Mouse (Mus musculus): Measurements from ENCODE around the gene Il11ra1. TPM values are rescaled to one million over a fixed set of nuclear protein-coding genes. Genes with fewer than 3 reads are reported as not detected.
"Not testable (repeated sequence)": the region's sequence is repeated elsewhere in the genome, so short reads cannot be mapped to it uniquely, and the experiment has no call there.

Il11ra1 gene
- polyA plus RNA-seq, 1 experiment from 2014 or later, result 32.7 TPM

GRCm38 (mm10) chr4:41681176-41681575, 18.6 kb upstream of the Il11ra1 start:
- 48% methylated on average over 4 of the region's 4 CpGs for WGBS (ENCODE audit: insufficient replicate concordance)
- H3K9ac ChIP-seq, result no peak overlapping the region
- no peak overlapping the region for H3K4me3 ChIP-seq (replicated peaks)

GRCm38 (mm10) chr4:41681947-41682346, 17.8 kb upstream of the Il11ra1 start:
- DNase-seq, result no peak
- Histone ChIP-seq H3K4me3 (replicated peaks) (no peak overlapping the region), H3K4me2 (no peak overlapping the region), H3K27me3 (peaks cover 62% of the 10 kb centered on the region), H3K27ac (no peak overlapping the region), H3K4me1 (replicated peaks) (no peaks in the 10 kb centered on the region), H3K36me3 (no peaks in the 10 kb centered on the region), H3K9ac (no peak overlapping the region), H3K9me3 (replicated peaks) (no peaks in the 10 kb centered on the region)
- 67% methylated on average over 10 of the region's 10 CpGs for WGBS (ENCODE audit: insufficient replicate concordance)
- ATAC-seq (ENCODE audit: low read depth), result no peak

More at GRCm38 (mm10) chr4:41681176-41681575, 18.6 kb upstream of the Il11ra1 start:
- no peaks in the 10 kb centered on the region for H3K4me1 ChIP-seq (replicated peaks)
- ATAC-seq (ENCODE audit: low read depth), result no peak
- H3K9me3 ChIP-seq (replicated peaks), result no peaks in the 10 kb centered on the region
- DNase-seq, result no peak
- no peak overlapping the region for H3K4me2 ChIP-seq
- H3K36me3 ChIP-seq, result no peaks in the 10 kb centered on the region
- H3K27me3 ChIP-seq, result peaks cover 63% of the 10 kb centered on the region
- H3K27ac ChIP-seq, result no peak overlapping the region

GRCm38 (mm10) chr4:41682789-41683188, 17.0 kb upstream of the Il11ra1 start:
- H3K36me3 ChIP-seq, result no peaks in the 10 kb centered on the region
- peaks cover 56% of the 10 kb centered on the region for H3K27me3 ChIP-seq
- WGBS (ENCODE audit: insufficient replicate concordance), result 19% methylated on average over 6 of the region's 6 CpGs
- H3K4me1 ChIP-seq (replicated peaks), result no peaks in the 10 kb centered on the region
- peak overlapping the region; percentile 29; the same call in 1 of the 2 replicates for H3K27ac ChIP-seq
- ATAC-seq (ENCODE audit: low read depth) (no peak), DNase-seq (no peak)
- no peaks in the 10 kb centered on the region for H3K9me3 ChIP-seq (replicated peaks)
- no peak overlapping the region for H3K9ac ChIP-seq
- H3K4me3 ChIP-seq (replicated peaks), result no peak overlapping the region
- H3K4me2 ChIP-seq, result no peak overlapping the region

- 0% methylated on average over 1 of the region's 27 CpGs for WGBS (ENCODE audit: insufficient replicate concordance)
- not testable (repeated sequence) for H3K4me2 ChIP-seq; ATAC-seq (ENCODE audit: low read depth); H3K9me3 ChIP-seq (replicated peaks); H3K4me3 ChIP-seq (replicated peaks); DNase-seq; H3K9ac ChIP-seq; H3K4me1 ChIP-seq (replicated peaks); H3K27ac ChIP-seq; H3K36me3 ChIP-seq
- peaks cover 52% of the 10 kb centered on the region for H3K27me3 ChIP-seq
Measured at GRCm38 (mm10) chr4:41683303-41683702, 16.5 kb upstream of the Il11ra1 start.

- DNase-seq; H3K36me3 ChIP-seq; H3K4me2 ChIP-seq; H3K27ac ChIP-seq; H3K4me1 ChIP-seq (replicated peaks); H3K4me3 ChIP-seq (replicated peaks); H3K9ac ChIP-seq; ATAC-seq (ENCODE audit: low read depth); H3K9me3 ChIP-seq (replicated peaks): not testable (repeated sequence)
- peaks cover 43% of the 10 kb centered on the region for H3K27me3 ChIP-seq
- 6% methylated on average over 21 of the region's 27 CpGs for WGBS (ENCODE audit: insufficient replicate concordance)
Measured at GRCm38 (mm10) chr4:41684131-41684930, 15.5 kb upstream of the Il11ra1 start.

- not testable (repeated sequence) for DNase-seq; H3K4me3 ChIP-seq (replicated peaks); H3K9ac ChIP-seq; H3K4me2 ChIP-seq; H3K27ac ChIP-seq; ATAC-seq (ENCODE audit: low read depth); H3K4me1 ChIP-seq (replicated peaks); H3K36me3 ChIP-seq; H3K9me3 ChIP-seq (replicated peaks)
- H3K27me3 ChIP-seq, result peaks cover 40% of the 10 kb centered on the region
- 2% methylated on average over 14 of the region's 14 CpGs for WGBS (ENCODE audit: insufficient replicate concordance)
Measured at GRCm38 (mm10) chr4:41684931-41685453, 14.8 kb upstream of the Il11ra1 start.

- WGBS (ENCODE audit: insufficient replicate concordance), result 42% methylated on average over 10 of the region's 10 CpGs
- DNase-seq; H3K4me1 ChIP-seq (replicated peaks); H3K9ac ChIP-seq; H3K4me2 ChIP-seq; H3K9me3 ChIP-seq (replicated peaks); H3K4me3 ChIP-seq (replicated peaks); H3K27ac ChIP-seq; ATAC-seq (ENCODE audit: low read depth); H3K36me3 ChIP-seq: not testable (repeated sequence)
- peaks cover 33% of the 10 kb centered on the region for H3K27me3 ChIP-seq
Measured at GRCm38 (mm10) chr4:41685882-41686492, 13.8 kb upstream of the Il11ra1 start.

GRCm38 (mm10) chr4:41688562-41688961, 11.2 kb upstream of the Il11ra1 start:
- ATAC-seq (ENCODE audit: low read depth); H3K36me3 ChIP-seq; H3K4me2 ChIP-seq; H3K9me3 ChIP-seq (replicated peaks); H3K9ac ChIP-seq; H3K27ac ChIP-seq; DNase-seq; H3K4me1 ChIP-seq (replicated peaks); H3K4me3 ChIP-seq (replicated peaks): not testable (repeated sequence)
- peaks cover 23% of the 10 kb centered on the region for H3K27me3 ChIP-seq
- 46% methylated on average over 1 of the region's 1 CpGs for WGBS (ENCODE audit: insufficient replicate concordance)

GRCm38 (mm10) chr4:41690014-41690413, 9.8 kb upstream of the Il11ra1 start:
- H3K27ac ChIP-seq; H3K36me3 ChIP-seq; ATAC-seq (ENCODE audit: low read depth); H3K4me2 ChIP-seq; H3K9ac ChIP-seq; H3K4me3 ChIP-seq (replicated peaks); H3K4me1 ChIP-seq (replicated peaks); H3K9me3 ChIP-seq (replicated peaks); DNase-seq: not testable (repeated sequence)
- WGBS (ENCODE audit: insufficient replicate concordance), result no CpG with 5 or more reads among the region's 4 CpGs
- peaks cover 20% of the 10 kb centered on the region for H3K27me3 ChIP-seq

GRCm38 (mm10) chr4:41693511-41693910, 6.3 kb upstream of the Il11ra1 start:
- H3K27ac ChIP-seq; ATAC-seq (ENCODE audit: low read depth); H3K4me2 ChIP-seq; H3K9ac ChIP-seq; H3K9me3 ChIP-seq (replicated peaks); H3K4me3 ChIP-seq (replicated peaks); DNase-seq; H3K4me1 ChIP-seq (replicated peaks); H3K36me3 ChIP-seq: not testable (repeated sequence)
- 4% methylated on average over 4 of the region's 4 CpGs for WGBS (ENCODE audit: insufficient replicate concordance)
- peaks cover 36% of the 10 kb centered on the region for H3K27me3 ChIP-seq

GRCm38 (mm10) chr4:41695800-41696199, 4.0 kb upstream of the Il11ra1 start:
- not testable (repeated sequence) for H3K4me2 ChIP-seq

More at GRCm38 (mm10) chr4:41695800-41696199, 4.0 kb upstream of the Il11ra1 start:
- H3K4me1 ChIP-seq (replicated peaks); H3K27ac ChIP-seq; ATAC-seq (ENCODE audit: low read depth); H3K36me3 ChIP-seq; H3K9ac ChIP-seq; H3K9me3 ChIP-seq (replicated peaks); DNase-seq; H3K4me3 ChIP-seq (replicated peaks): not testable (repeated sequence)
- peaks cover 40% of the 10 kb centered on the region for H3K27me3 ChIP-seq
- WGBS (ENCODE audit: insufficient replicate concordance), result 3% methylated on average over 14 of the region's 38 CpGs
